Mouse (Mus musculus) adrenal gland, postnatal 25 days (tissue): ENCODE data around the gene Sdc3. TPM values are rescaled to one million over a fixed set of nuclear protein-coding genes. Genes with fewer than 3 reads are reported as not detected.

Source experiments
- total RNA-seq: library from RNA; stranded (reverse); gene quantifications from 2 replicates; pipeline ENCODE4 v1.2.3, GENCODE M21; 2021

The Sdc3 gene
- total RNA-seq, 1 experiment from 2014 or later = 496 TPM

Other genes starting within 250 kb of the Sdc3 start
- gene Nkain1, start 218.4 kb upstream of the Sdc3 start, total RNA-seq = 5.6 and 7.2 TPM in 2 replicates
- gene Pum1, start 129.2 kb upstream of the Sdc3 start, total RNA-seq = 84.4 and 96.9 TPM in 2 replicates
- 12.1 and 13.6 TPM in 2 replicates for gene Laptm5, start 120.6 kb downstream of the Sdc3 start, total RNA-seq
- not detected in 2 replicates for gene Matn1, start 151.8 kb downstream of the Sdc3 start, total RNA-seq